Mouse (Mus musculus) stomach, embryonic 14.5 days (tissue): ENCODE measurements around the gene Lhfpl4. TPM values are rescaled to one million over a fixed set of nuclear protein-coding genes. Genes with fewer than 3 reads are reported as not detected.

Experiments used
- ATAC-seq: fragments of 200-750 bp; cut with Nextera tagmentation; 2 replicates; pipeline ENCODE4 v1.8.0; 2017; ENCODE audit warnings: low read depth, moderate TSS enrichment; ENCODE audit not compliant: insufficient number of reproducible peaks, insufficient read depth, low FRiP score
- H3K27ac ChIP-seq: fragments of 300-500 bp; sonication (generic); 2 replicates; pipeline ENCODE4 v1.5.1; 2014; ENCODE audit warnings: mild to moderate bottlenecking, low read length, moderate library complexity, mixed read lengths
- H3K27me3 ChIP-seq: fragments of 300-500 bp; sonication (generic); 2 replicates; pipeline ENCODE4 v1.6.1; 2014; ENCODE audit warnings: low read length, control low read depth, mixed read lengths; ENCODE audit not compliant: control insufficient read depth, insufficient read depth
- H3K36me3 ChIP-seq: fragments of 300-500 bp; sonication (generic); 2 replicates; pipeline ENCODE4 v1.6.1; 2014; ENCODE audit warnings: mild to moderate bottlenecking, control low read depth, low read length, moderate library complexity, mixed read lengths; ENCODE audit not compliant: control insufficient read depth, insufficient read depth
- H3K4me1 ChIP-seq: fragments of 300-500 bp; sonication (generic); 2 replicates; pipeline ENCODE4 v1.6.1; 2014; ENCODE audit warnings: low read length, control low read depth, mixed read lengths; ENCODE audit not compliant: control insufficient read depth, insufficient read depth
- H3K4me2 ChIP-seq: fragments of 300-500 bp; sonication (generic); replicated peaks from 2 replicates; pipeline ENCODE4 v1.6.1; 2014; ENCODE audit warnings: low read depth, low read length, control low read depth
- H3K4me3 ChIP-seq: fragments of 300-500 bp; sonication (generic); 2 replicates; pipeline ENCODE4 v1.5.1; 2014; ENCODE audit warnings: low read depth, low read length, control low read depth
- H3K9ac ChIP-seq: fragments of 300-500 bp; sonication (generic); replicated peaks from 2 replicates; pipeline ENCODE4 v1.6.1; 2014; ENCODE audit warnings: low read depth, mild to moderate bottlenecking, control low read depth, low read length, moderate library complexity, mixed read lengths
- H3K9me3 ChIP-seq: fragments of 300-500 bp; sonication (generic); 2 replicates; pipeline ENCODE4 v1.6.1; 2016; ENCODE audit warnings: low read depth, low read length, control low read depth; ENCODE audit not compliant: control insufficient read depth
- WGBS: fragments of 180-500 bp; shearing (Covaris S2); extraction: QIAGEN DNeasy Blood & Tissue Kit; methylation state at CpG from one replicate; pipeline ENCODE4 v1.1.7; 2014; 5-methylcytosine and 5-hydroxymethylcytosine counted together
- polyA plus RNA-seq: library from polyadenylated mRNA; unstranded; fragments of >200 nt; fragmentation: Nextera tagmentation; extraction: Ambion mirVana; gene quantifications from 2 replicates; pipeline ENCODE4 v1.2.1, GENCODE M21; 2014

The Lhfpl4 gene
- polyA plus RNA-seq, 1 experiment from 2014 or later = 0.87 TPM

- no peak for ATAC-seq
- Histone ChIP-seq H3K9ac (no peak overlapping the region), H3K9me3 (no peaks in the 10 kb centered on the region), H3K4me1 (no peaks in the 10 kb centered on the region), H3K27ac (no peak overlapping the region), H3K4me2 (no peak overlapping the region), H3K4me3 (no peak overlapping the region), H3K27me3 (no peaks in the 10 kb centered on the region), H3K36me3 (peaks cover 82% of the 10 kb centered on the region)
- WGBS = 92% methylated on average over 10 of the region's 10 CpGs
Observed at GRCm38 (mm10) chr6:113120806-113121205, 74.4 kb downstream of the Lhfpl4 start.

Other genes starting within 250 kb of the Lhfpl4 start
- 13.3 and 15.3 TPM in 2 replicates for gene Srgap3, start 248.1 kb downstream of the Lhfpl4 start, polyA plus RNA-seq
- 42.6 and 47.0 TPM in 2 replicates for gene Thumpd3, start 149.2 kb downstream of the Lhfpl4 start, polyA plus RNA-seq
- 114 and 123 TPM in 2 replicates for gene Setd5, start 118.0 kb downstream of the Lhfpl4 start, polyA plus RNA-seq
- 31.6 and 33.2 TPM in 2 replicates for gene Mtmr14, start 42.5 kb upstream of the Lhfpl4 start, polyA plus RNA-seq
- gene Cpne9, start 86.9 kb upstream of the Lhfpl4 start, polyA plus RNA-seq = 0.20 TPM in 1 of 2 replicates, not detected in the other
- 20.1 and 21.1 TPM in 2 replicates for gene Brpf1, start 111.8 kb upstream of the Lhfpl4 start, polyA plus RNA-seq
- gene Ogg1, start 131.6 kb upstream of the Lhfpl4 start, polyA plus RNA-seq = 14.7 and 18.0 TPM in 2 replicates
- 102 and 107 TPM in 2 replicates for gene Camk1, start 148.6 kb upstream of the Lhfpl4 start, polyA plus RNA-seq
- gene Tada3, start 182.5 kb upstream of the Lhfpl4 start, polyA plus RNA-seq = 52.6 and 54.8 TPM in 2 replicates
- gene Arpc4, start 182.7 kb upstream of the Lhfpl4 start, polyA plus RNA-seq = 222 and 230 TPM in 2 replicates
- 2.6 and 2.7 TPM in 2 replicates for gene Ttll3, start 193.9 kb upstream of the Lhfpl4 start, polyA plus RNA-seq
- 20.2 and 20.3 TPM in 2 replicates for gene Rpusd3, start 224.0 kb upstream of the Lhfpl4 start, polyA plus RNA-seq
- 0.46 TPM in 1 of 2 replicates, not detected in the other for gene Cidec, start 240.4 kb upstream of the Lhfpl4 start, polyA plus RNA-seq
- gene Jagn1, start 247.2 kb upstream of the Lhfpl4 start, polyA plus RNA-seq = 78.6 and 81.1 TPM in 2 replicates